Mouse (Mus musculus) megakaryocyte progenitor cell, adult 5-6 weeks (primary cell): ENCODE measurements at regions not wholly inside any gene's neighbourhood (a gene's known extent, or its start where the extent isn't known, plus 50 kb on each side); places are given as distances from the start of the nearest gene placed in this dataset.

Experiments
- ATAC-seq: replicated peaks from 2 replicates; pipeline ENCODE4 v1.8.0; 2016; ENCODE audit warnings: mild to moderate bottlenecking, moderate TSS enrichment, inconsistent platforms; ENCODE audit not compliant: poor library complexity

- peak; percentile 76 for ATAC-seq
These were observed 147.8 kb upstream of the Mdm1 start for GRCm38 (mm10) chr10:117993809-117994208.

GRCm38 (mm10) chr10:117994768-117995167 is 146.8 kb upstream of the Mdm1 start:
- ATAC-seq: no peak

DNA sequence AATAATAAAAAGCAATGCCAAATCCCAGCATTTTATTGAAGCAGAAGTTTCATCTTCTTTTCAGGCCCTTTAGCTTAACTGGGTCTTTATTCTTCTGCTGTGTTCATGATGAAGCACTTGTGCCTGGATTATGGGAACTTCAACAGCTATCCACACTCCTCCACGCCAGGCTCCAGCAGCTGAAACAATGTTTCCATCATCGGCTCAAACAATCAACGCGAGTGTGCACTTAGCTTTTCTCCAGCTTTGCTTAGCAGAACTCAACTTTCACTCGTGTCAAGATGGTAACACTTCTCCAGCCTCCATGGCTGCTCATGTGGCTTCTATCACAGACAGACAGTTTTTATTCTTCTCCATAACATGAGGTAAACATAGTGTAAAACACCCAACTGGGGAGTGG is 143.8 kb upstream of the Mdm1 start:
- ATAC-seq: no peak

GRCm38 (mm10) chr10:118000591-118000990 is 141.0 kb upstream of the Mdm1 start:
- no peak for ATAC-seq

GRCm38 (mm10) chr10:118001501-118001900 is 140.1 kb upstream of the Mdm1 start:
- ATAC-seq: peak; percentile 72

DNA sequence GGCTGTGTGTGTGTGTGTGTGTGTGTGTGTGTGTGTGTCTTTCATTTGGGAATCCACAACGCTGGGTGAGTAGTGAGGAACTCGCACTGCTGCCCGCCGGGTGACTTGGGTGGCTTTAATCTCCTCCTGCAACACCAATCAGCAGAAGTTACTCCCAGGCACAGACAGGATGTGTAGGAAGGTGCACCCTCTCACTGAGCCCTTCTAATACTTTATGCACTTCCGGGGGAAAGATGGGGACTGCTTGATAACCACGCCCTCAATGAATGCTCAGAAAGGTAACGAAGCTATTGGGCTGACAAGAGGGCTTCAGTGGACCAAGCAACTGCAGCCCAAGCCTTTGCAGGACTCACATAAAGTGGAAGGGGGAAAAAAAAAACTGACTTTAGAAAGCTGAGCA is 139.6 kb upstream of the Mdm1 start:
- ATAC-seq: peak; percentile 45; the same call in 1 of the 2 replicates

GRCm38 (mm10) chr10:118002559-118002958 is 139.1 kb upstream of the Mdm1 start:
- no peak for ATAC-seq

DNA sequence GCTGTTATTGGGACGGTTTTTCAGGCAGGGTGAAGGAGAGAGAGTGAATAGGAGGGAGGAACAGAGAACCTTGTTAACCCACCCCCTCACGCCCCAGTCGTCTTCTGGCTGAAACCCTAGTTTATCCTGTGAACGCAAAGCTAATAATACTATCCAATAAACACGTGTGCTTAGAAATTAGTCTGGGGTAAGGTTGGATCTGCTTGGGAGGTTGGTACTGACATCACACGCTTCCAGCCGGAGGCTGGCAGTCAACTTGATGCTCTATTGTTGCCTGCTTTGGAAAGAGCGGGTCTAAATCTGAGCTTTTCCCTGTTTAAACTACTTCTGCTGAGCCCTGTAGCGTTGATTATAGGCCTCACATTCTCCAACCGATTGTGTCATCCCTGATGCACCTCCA is 138.4 kb upstream of the Mdm1 start:
- no peak for ATAC-seq

DNA sequence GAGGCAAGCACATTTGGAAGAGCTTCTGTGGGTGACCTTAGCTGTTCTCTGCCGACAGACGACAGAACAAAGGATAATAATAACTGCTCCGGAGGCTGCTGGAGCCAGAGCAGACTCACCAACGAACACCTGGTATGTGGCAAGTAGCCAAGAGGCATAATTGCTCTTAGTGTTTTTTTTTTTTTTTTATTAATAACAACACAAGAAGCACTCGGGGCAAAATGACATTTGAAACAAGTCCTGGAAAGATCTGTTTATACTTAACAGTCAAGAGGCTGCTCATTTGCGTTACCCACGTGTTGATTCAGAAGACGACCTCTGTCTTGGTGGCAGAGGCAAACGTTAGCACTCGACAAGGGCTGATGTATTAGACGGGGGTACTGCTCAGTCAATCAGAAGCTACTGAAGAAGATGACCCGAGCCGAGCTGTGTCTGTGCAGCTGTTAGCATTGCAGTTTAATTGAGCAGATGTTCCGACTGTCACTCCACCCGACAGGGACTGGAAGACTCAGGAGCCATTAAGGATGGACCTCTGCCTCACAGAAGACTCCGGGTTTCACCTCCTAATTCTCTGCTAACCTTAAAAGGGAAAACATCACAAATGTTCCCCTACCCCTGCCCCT is 137.8 kb upstream of the Mdm1 start:
- no peak for ATAC-seq

DNA sequence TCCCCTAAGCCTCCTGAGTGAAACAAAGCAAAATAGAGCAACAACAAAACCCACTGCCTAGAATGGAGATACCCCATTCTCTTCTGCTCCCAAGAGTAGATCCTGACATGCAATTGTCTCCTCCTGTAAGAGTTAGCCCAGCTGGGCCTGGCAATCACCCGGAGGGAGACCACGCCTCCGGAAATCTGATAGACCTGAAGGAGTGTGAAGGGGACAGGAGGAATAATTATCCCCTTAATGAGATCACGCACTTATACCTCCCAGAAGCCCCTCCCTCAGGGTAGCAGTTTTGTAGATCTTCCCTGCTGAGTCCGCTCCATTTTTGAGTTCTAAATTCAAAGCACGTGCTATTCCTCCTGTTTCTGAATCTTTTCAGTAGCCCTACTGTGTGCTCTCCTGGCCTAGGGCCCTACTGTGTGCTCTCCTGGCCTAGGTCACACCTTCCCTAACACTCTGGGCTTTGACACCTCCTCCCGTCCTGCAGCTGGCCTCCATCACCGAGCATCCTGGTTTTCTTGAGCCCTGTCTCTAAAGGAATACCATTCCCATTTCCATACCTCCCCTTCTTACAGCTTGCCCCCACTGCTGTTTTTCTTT is 137.2 kb upstream of the Mdm1 start:
- ATAC-seq: no peak

DNA sequence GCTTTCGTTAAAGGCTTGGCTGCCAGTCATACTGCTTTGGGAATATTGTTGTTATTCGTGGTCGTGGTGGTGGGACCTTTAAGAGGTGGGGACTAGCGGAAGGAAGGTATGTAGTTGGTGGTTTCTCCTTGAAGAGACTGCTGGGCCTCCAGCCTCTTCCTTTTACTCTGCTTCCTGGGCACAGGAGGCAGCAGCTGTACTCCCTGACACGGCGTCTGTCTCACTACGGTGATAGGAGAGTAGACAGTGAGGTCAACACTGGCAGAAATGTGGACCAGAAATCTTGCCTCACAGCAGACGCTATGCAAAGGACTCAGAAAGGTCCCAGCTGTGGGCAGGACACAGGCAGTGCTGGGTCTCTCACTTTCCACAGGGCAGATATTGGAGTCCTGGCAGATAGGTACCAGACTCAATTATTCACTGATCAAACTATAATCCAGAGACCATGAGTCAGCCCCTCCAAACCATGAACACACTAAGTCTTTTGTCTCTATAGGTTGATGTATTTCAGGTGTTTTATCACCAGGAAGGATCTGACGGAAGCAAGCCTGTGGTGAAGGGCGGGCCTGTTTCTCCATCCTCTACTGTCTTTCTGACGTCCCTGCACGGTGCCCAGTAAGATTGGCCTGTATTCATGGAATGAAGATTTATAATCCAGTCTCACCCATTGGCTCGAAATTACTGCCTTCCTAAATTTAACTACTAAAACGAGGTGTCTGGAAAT is 134.6 kb upstream of the Mdm1 start:
- ATAC-seq: peak; percentile 31; the same call in 1 of the 2 replicates

DNA sequence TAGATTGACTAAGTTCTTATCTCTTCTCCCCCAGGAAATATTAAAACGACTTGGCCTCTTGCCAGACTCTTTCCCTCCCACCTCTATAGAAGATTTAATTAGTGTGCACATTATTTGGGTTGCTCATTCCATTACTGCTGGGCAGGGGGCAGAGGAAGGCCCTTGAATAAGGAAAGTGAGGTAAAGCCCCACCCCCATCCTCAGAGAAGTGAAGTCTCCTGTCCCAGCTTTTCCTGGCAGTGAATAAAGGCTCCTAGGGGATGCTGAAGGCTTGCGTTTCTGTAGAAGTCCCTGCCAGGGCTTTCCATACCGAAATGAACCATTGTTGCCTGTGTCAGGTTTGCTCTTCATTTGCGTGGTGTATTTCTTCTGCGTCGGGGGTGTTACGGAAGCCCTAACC is 133.8 kb upstream of the Mdm1 start:
- ATAC-seq: no peak

DNA sequence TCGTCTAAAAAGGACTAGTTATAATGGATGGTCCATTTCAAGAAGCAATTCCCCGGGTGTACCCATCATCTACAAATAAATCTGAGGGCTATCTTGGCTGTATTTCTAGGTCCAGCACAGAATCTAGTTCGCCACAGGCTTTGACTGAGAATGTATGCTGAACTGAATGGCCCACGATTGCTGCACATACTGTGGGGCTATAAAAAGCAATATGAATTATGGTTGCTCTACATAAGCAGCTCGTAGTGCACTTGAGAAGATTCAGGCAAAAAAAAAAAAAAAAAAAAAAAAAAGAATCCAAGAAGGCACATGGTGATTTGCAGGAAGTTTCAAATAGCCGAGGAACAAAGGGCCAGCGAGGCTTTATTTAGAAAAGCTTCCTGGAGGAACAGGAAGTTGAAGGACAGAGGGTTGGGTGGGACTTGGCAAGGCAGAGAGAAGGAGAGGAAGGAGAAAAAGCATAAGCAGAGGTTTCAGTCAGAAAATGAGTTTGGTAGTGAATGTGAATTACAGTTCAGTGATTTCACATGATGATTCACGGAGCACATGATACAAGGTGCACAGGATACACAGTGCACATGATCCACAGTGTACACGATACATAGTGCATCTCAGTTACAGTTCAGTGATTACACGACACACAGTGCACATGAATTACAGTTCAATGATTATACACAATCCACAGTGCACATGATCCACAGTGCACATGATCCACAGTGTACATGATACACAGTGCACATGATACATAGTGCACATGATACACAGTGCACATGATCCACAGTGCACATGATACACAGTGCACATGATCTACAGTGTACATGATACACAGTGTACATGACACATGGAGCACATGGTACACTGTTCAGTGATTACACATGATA is 129.7 kb upstream of the Mdm1 start:
- peak; percentile 55 for ATAC-seq

GRCm38 (mm10) chr10:118028831-118029230 is 112.8 kb upstream of the Mdm1 start:
- no peak for ATAC-seq

DNA sequence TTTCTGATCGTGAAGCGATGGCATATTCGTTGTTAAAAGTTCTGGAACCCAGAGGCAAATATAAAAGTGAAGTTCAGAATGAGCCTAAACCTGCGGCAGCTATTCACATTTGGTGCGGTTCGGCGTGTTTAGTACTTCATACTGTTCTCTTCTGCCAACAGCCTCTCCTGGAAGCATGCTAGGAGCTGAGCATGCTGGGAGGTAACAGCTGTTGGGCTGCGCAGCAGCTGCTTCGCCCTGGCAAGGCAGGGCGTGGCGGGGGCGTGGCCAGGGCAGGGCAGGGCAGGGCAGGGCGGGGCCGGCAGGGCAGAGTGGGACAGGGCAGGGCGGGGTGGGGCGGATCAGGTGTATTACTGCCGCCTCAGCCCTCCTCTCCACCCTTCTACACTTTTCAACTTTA is 107.2 kb upstream of the Mdm1 start:
- no peak for ATAC-seq

DNA sequence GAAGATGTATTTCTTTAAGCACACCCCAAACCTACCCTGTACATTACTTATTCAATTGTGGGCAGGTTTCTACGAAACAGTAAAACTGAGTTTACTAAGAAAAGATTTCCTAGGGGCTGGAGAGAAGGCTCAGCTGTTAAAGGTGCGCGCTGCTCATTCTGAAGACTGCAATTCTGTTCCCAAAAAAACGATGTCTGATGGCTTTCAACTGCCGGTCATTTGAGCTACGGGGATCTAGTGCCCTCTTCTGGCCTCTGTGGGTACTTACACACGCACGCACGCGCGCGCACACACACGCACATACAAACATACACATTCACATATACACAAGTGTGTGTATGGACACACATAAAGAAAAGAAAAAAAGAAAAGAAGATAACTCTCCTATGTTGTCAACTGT is 106.6 kb upstream of the Mdm1 start:
- no peak for ATAC-seq

GRCm38 (mm10) chr10:118038465-118038864 is 103.1 kb upstream of the Mdm1 start:
- no peak for ATAC-seq

DNA sequence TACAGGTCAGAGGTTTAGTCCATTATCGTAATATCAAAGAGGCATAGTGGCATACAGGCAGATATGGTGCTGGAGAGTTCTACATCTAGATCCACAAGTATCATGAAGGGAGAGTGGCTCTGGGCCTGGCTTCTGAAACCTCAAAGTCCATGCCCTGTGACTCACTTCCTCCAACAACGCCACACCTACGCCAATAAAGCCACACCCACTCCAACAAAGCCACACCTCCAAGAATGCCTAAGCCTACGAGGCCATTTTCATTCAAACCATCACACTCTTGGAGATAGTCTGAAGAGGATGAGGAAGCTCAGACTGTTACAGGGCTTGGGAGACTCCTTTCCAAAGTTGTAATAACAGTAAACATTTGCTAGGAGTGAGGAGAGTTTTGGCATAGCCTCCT is 102.6 kb upstream of the Mdm1 start:
- no peak for ATAC-seq

- no peak for ATAC-seq
These were observed 100.5 kb upstream of the Mdm1 start for GRCm38 (mm10) chr10:118041068-118041467.

GRCm38 (mm10) chr10:118043761-118044160 is 97.8 kb upstream of the Mdm1 start:
- ATAC-seq: no peak

- no peak for ATAC-seq
These were observed 96.8 kb upstream of the Mdm1 start for GRCm38 (mm10) chr10:118044840-118045239.
